Mouse (Mus musculus) liver, embryonic 11.5 days (tissue): ENCODE data around the gene Srrm4. TPM values are rescaled to one million over a fixed set of nuclear protein-coding genes. Genes with fewer than 3 reads are reported as not detected.

ENCODE experiments used
- ATAC-seq: fragments of 200-750 bp; cut with Nextera tagmentation; replicated peaks from 2 replicates; pipeline ENCODE4 v1.8.0; 2017; ENCODE audit warnings: moderate number of reproducible peaks, mild to moderate bottlenecking, moderate TSS enrichment, moderate library complexity; ENCODE audit not compliant: low FRiP score
- DNase-seq: peaks from one replicate; pipeline ENCODE4 v3.0.0-alpha.2; 2017; ENCODE audit warnings: low spot score
- H3K27ac ChIP-seq: fragments of 300-500 bp; sonication (generic); 2 replicates; pipeline ENCODE4 v1.5.1; 2014; ENCODE audit warnings: mild to moderate bottlenecking, low read depth, low read length, control low read depth
- H3K27me3 ChIP-seq: fragments of 300-500 bp; sonication (generic); replicated peaks from 2 replicates; pipeline ENCODE4 v1.6.1; 2014; ENCODE audit warnings: low read length, mixed read lengths; ENCODE audit not compliant: control insufficient read depth, insufficient read depth
- H3K36me3 ChIP-seq: fragments of 300-500 bp; sonication (generic); 2 replicates; pipeline ENCODE4 v1.6.1; 2014; ENCODE audit warnings: mild to moderate bottlenecking, low read length, moderate library complexity, mixed read lengths; ENCODE audit not compliant: control insufficient read depth, insufficient read depth
- H3K4me1 ChIP-seq: fragments of 300-500 bp; sonication (generic); replicated peaks from 2 replicates; pipeline ENCODE4 v1.6.1; 2014; ENCODE audit warnings: low read length, mixed read lengths; ENCODE audit not compliant: control insufficient read depth, insufficient read depth
- H3K4me2 ChIP-seq: fragments of 300-500 bp; sonication (generic); 2 replicates; pipeline ENCODE4 v1.6.1; 2014; ENCODE audit warnings: mild to moderate bottlenecking, control low read depth, moderate library complexity
- H3K4me3 ChIP-seq: fragments of 300-500 bp; sonication (generic); 2 replicates; pipeline ENCODE4 v1.5.1; 2014; ENCODE audit warnings: low read depth, low read length, control low read depth
- H3K9ac ChIP-seq: fragments of 300-500 bp; sonication (generic); 2 replicates; pipeline ENCODE4 v1.6.1; 2014; ENCODE audit warnings: low read depth, low read length, control low read depth
- H3K9me3 ChIP-seq: fragments of 300-500 bp; sonication (generic); 2 replicates; pipeline ENCODE4 v1.6.1; 2016; ENCODE audit warnings: low read length, inconsistent platforms, mixed read lengths; ENCODE audit not compliant: control insufficient read depth
- WGBS: fragments of 180-500 bp; shearing (Covaris S2); extraction: QIAGEN DNeasy Blood & Tissue Kit; methylation state at CpG from one replicate; pipeline ENCODE4 v1.1.7; 2014; 5-methylcytosine and 5-hydroxymethylcytosine counted together
- polyA plus RNA-seq: library from polyadenylated mRNA; unstranded; fragments of >200 nt; fragmentation: Nextera tagmentation; extraction: Ambion mirVana; gene quantifications from 2 replicates; pipeline ENCODE4 v1.2.1, GENCODE M21; 2014

Gene Srrm4
- polyA plus RNA-seq, 1 experiment from 2014 or later: 0.11 TPM

GRCm38 (mm10) chr5:116447821-116448350 is 143.7 kb downstream of the Srrm4 start:
- 22% methylated on average over 11 of the region's 11 CpGs for WGBS
- Histone ChIP-seq H3K4me2 (peak overlapping the region; percentile 43), H3K9me3 (no peaks in the 10 kb centered on the region), H3K4me3 (no peak overlapping the region), H3K27ac (no peak overlapping the region), H3K27me3 (peaks cover 23% of the 10 kb centered on the region), H3K9ac (no peak overlapping the region), H3K36me3 (no peaks in the 10 kb centered on the region), H3K4me1 (no peaks in the 10 kb centered on the region)
- no peak for DNase-seq
- ATAC-seq: no peak

DNA sequence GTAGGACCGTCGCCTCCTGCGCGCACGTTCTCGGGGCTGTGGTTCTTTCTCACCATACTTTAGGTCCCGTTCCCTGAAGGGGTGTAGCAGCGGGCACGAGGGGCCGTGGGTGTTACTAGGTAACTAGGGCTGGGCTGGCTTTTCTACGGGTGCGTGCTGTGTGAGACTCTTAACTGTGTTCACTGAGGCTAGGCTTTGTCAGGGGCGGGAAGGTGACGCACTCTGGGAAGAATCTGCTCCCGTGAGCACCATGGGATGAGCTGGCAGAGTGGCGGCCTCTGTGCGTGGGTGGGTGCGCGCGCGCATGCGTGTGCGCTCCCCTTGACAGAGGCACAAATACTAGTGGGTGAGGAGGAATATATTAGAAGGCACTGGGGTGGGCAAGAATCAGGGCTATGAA is 145.1 kb downstream of the Srrm4 start:
- no peaks in the 10 kb centered on the region for H3K4me1 ChIP-seq
- H3K36me3 ChIP-seq: no peaks in the 10 kb centered on the region
- H3K4me2 ChIP-seq: no peak overlapping the region
- no peaks in the 10 kb centered on the region for H3K9me3 ChIP-seq
- no peak for DNase-seq
- no peak overlapping the region for H3K27ac ChIP-seq
- no peak for ATAC-seq
- no peak overlapping the region for H3K4me3 ChIP-seq
- peaks cover 23% of the 10 kb centered on the region for H3K27me3 ChIP-seq
- H3K9ac ChIP-seq: no peak overlapping the region
- 36% methylated on average over 23 of the region's 23 CpGs for whole genome bisulfite sequencing

- Histone ChIP-seq H3K4me1 (no peaks in the 10 kb centered on the region), H3K4me3 (no peak overlapping the region), H3K27ac (no peak overlapping the region), H3K9me3 (no peaks in the 10 kb centered on the region), H3K36me3 (no peaks in the 10 kb centered on the region), H3K4me2 (no peak overlapping the region), H3K9ac (no peak overlapping the region), H3K27me3 (peaks cover 23% of the 10 kb centered on the region)
- no peak for ATAC-seq
- 35% methylated on average over 10 of the region's 10 CpGs for WGBS
- no peak for DNase-seq
These were observed 145.8 kb downstream of the Srrm4 start for GRCm38 (mm10) chr5:116445634-116446367.

DNA sequence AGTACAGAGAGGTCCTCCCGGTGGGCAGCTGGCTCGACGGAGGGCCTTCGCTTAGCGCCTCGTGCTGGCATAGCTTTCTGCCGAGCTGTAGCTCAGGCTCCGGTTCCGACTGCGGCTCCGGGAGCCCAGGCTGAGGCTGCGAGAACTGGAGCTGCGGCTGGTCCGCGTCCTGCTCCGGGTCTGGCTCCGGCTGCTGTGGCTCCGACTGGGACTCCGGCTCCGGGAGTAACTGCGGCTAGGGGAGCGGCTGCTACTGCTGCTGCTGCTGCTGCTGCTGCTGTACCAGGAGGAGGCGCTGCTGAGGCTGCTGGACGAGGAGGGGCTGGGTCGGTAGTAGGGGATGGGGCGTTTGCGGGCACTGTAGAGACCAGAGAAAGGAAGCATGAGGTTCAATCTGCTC is 147.1 kb downstream of the Srrm4 start:
- no peak for ATAC-seq
- Histone ChIP-seq H3K27me3 (peaks cover 16% of the 10 kb centered on the region), H3K9me3 (no peaks in the 10 kb centered on the region), H3K9ac (no peak overlapping the region), H3K4me3 (no peak overlapping the region), H3K27ac (no peak overlapping the region), H3K4me1 (no peaks in the 10 kb centered on the region), H3K36me3 (no peaks in the 10 kb centered on the region), H3K4me2 (no peak overlapping the region)
- no peak for DNase-seq
- WGBS: 44% methylated on average over 27 of the region's 27 CpGs

- Histone ChIP-seq H3K4me1 (no peaks in the 10 kb centered on the region), H3K4me2 (no peak overlapping the region), H3K27ac (no peak overlapping the region), H3K4me3 (no peak overlapping the region), H3K9me3 (no peaks in the 10 kb centered on the region), H3K27me3 (peaks cover 11% of the 10 kb centered on the region), H3K9ac (no peak overlapping the region), H3K36me3 (no peaks in the 10 kb centered on the region)
- WGBS: 75% methylated on average over 8 of the region's 8 CpGs
- no peak for ATAC-seq
- DNase-seq: no peak
These were observed 148.1 kb downstream of the Srrm4 start for GRCm38 (mm10) chr5:116443459-116443940.

DNA sequence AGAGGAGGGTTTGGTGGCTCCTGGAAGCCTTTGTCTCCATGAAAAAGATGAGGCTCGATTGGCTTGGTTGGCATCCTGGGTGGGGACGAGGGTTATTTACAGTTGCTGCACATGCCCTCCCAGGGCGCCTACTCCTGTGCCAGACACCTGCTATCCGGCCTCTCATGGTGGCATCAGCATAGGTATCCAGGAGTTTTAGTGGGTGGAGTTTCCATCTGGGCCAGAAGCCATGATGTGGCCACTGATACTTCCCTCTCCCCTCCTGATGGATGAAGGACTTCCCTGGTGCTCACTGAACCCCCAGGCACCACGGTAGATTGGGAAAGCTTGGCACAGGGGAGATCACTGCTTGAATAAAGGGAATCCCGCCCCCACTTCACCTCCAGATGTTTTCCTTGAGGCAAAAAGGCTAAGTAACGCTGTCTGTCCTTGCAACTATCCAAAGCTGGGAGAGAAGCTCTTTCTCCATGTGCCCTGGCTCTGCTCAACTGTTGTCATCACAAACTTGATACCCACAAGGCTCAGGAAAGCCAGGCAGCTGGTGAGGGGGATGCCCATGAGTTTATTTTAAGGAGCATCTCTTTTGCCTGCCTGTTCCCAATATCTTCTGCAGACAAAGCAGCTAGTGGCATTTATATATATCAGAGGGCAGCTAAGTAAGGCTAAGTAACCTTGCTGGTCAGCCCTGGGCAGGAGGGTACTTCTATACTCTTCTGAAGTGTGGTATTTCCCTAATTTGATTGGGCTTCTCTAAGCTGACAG is 148.7 kb downstream of the Srrm4 start:
- Histone ChIP-seq H3K27me3 (peaks cover 11% of the 10 kb centered on the region), H3K4me1 (no peaks in the 10 kb centered on the region), H3K36me3 (no peaks in the 10 kb centered on the region), H3K4me2 (no peak overlapping the region), H3K9me3 (no peaks in the 10 kb centered on the region), H3K27ac (no peak overlapping the region), H3K9ac (no peak overlapping the region), H3K4me3 (no peak overlapping the region)
- no peak for ATAC-seq
- no peak for DNase-seq
- WGBS: 75% methylated on average over 7 of the region's 7 CpGs

DNA sequence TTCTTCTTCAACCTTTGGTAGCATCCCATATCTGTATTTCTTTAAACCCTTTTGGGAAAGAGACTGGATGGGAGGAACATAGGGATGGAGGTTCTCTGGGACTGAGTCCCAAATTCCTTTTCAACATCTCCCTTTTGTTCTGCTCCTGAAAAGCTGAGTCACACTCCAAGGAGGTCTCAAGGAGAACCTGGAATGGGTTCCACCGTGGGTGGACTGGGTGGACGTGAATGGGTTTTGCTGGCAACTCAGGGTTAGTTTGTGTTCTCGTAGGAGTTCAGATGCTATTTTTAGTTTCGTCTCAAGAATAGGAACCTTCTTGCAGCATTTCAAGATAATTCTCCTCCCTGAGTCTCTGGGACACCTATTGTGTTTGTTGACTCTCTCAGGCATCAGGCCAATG is 151.4 kb downstream of the Srrm4 start:
- Histone ChIP-seq H3K4me2 (no peak overlapping the region), H3K27me3 (peaks cover 8% of the 10 kb centered on the region), H3K36me3 (no peaks in the 10 kb centered on the region), H3K4me3 (no peak overlapping the region), H3K4me1 (no peaks in the 10 kb centered on the region), H3K9me3 (no peaks in the 10 kb centered on the region), H3K9ac (no peak overlapping the region), H3K27ac (no peak overlapping the region)
- DNase-seq: no peak
- WGBS: 56% methylated on average over 4 of the region's 4 CpGs
- ATAC-seq: no peak

- no peak overlapping the region for H3K9ac ChIP-seq
- 40% methylated on average over 4 of the region's 4 CpGs for WGBS
- DNase-seq (no peak), ATAC-seq (no peak)
- no peaks in the 10 kb centered on the region for H3K36me3 ChIP-seq
- H3K4me3 ChIP-seq: no peak overlapping the region
- H3K27ac ChIP-seq: no peak overlapping the region
- no peak overlapping the region for H3K4me2 ChIP-seq
- H3K9me3 ChIP-seq: no peaks in the 10 kb centered on the region
- H3K4me1 ChIP-seq: no peaks in the 10 kb centered on the region
- peaks cover under 1% of the 10 kb centered on the region; the same call in 1 of the 2 replicates for H3K27me3 ChIP-seq
These were observed 153.3 kb downstream of the Srrm4 start for GRCm38 (mm10) chr5:116438328-116438727.
